Mouse (Mus musculus) left cerebral cortex, postnatal 14 days (tissue): ENCODE measurements around the gene Supt6. TPM values are rescaled to one million over a fixed set of nuclear protein-coding genes. Genes with fewer than 3 reads are reported as not detected.
"Not testable (repeated sequence)": the region's sequence is repeated elsewhere in the genome, so short reads cannot be mapped to it uniquely, and the experiment has no call there.

ENCODE experiments used
- DNase-seq, 2 experiments: peaks; one replicate each; pipeline ENCODE4 v3.0.0; 2021 to 2022; ENCODE audit warnings: low spot score in 2 of 2, mixed read lengths in 1 of 2
- intact Hi-C: fragments of 180-260 bp; cut with DNase I; formaldehyde crosslinking; loops from one replicate; pipeline ENCODE4 v1.15.1; 2025
- long read RNA-seq, 2 experiments: library from polyadenylated mRNA; stranded (forward); transcript quantifications; one replicate each; pipeline ENCODE4 v2.0.0; 2021
- total RNA-seq, 2 experiments: library from RNA; stranded (reverse); gene quantifications; 2 replicates each; pipeline ENCODE4 v1.2.3; 2021

Supt6 gene
- 10 to 100 TPM; 89.6 to 96.1 TPM for total RNA-seq
- long read RNA-seq, experiment 1, full-length matches to known transcripts = 9 of 31 reads
- long read RNA-seq, experiment 1, partial matches to known transcripts = 17 of 31 reads
- long read RNA-seq, experiment 1, other reads (novel, unspliced or antisense) = 5 of 31 reads
- long read RNA-seq, experiment 2, full-length matches to known transcripts = 12 of 32 reads
- long read RNA-seq, experiment 2, partial matches to known transcripts = 17 of 32 reads
- long read RNA-seq, experiment 2, other reads (novel, unspliced or antisense) = 3 of 32 reads

GRCm38 (mm10) chr11:78245627-78246317 lies at the start of gene Supt6, which contains the start of gene Sdf2:
Supt6 (minus strand) TSS chr11:78245987.
Sdf2 (plus strand) TSS chr11:78245746.
- peak; percentile 84 for DNase-seq
- intact Hi-C loops = no loop called here

- intact Hi-C loops = no loop called here
- DNase-seq = no peak
These were observed 48.8 kb upstream of the Supt6 start for GRCm38 (mm10) chr11:78294585-78294984.

GRCm38 (mm10) chr11:78290654-78291053 lies 44.9 kb upstream of the Supt6 start, which contains the start of gene BC030499:
BC030499 (plus strand) TSS chr11:78290841.
- peak; percentile 27 to 41 for DNase-seq
- intact Hi-C loops = no loop called here

- no peak for DNase-seq
- intact Hi-C loops = no loop called here
These were observed 43.5 kb upstream of the Supt6 start for GRCm38 (mm10) chr11:78289146-78289763.

GRCm38 (mm10) chr11:78279586-78279985 lies 33.8 kb upstream of the Supt6 start:
- no peak for DNase-seq
- intact Hi-C loops = loop anchor here (5.0 kb wide), 1 partner anchor 57 kb away; no protein-coding TSS in a partner anchor

GRCm38 (mm10) chr11:78278853-78279252 lies 33.1 kb upstream of the Supt6 start:
- DNase-seq = no peak
- intact Hi-C loops = loop anchor here (5.0 kb wide), 1 partner anchor 57 kb away; no protein-coding TSS in a partner anchor

GRCm38 (mm10) chr11:78276169-78276568 lies 30.4 kb upstream of the Supt6 start:
- not testable (repeated sequence) for DNase-seq
- intact Hi-C loops = loop anchor here (5.0 kb wide), 1 partner anchor 54 kb away; no protein-coding TSS in a partner anchor

GRCm38 (mm10) chr11:78275596-78275995 lies 29.8 kb upstream of the Supt6 start:
- intact Hi-C loops = loop anchor here (5.0 kb wide), 1 partner anchor 53 kb away; no protein-coding TSS in a partner anchor
- DNase-seq = no peak

- DNase-seq = peak; percentile 41 to 59
- intact Hi-C loops = no loop called here
These were observed 26.2 kb upstream of the Supt6 start for GRCm38 (mm10) chr11:78271986-78272385.

- intact Hi-C loops = no loop called here
- no peak for DNase-seq
These were observed 19.8 kb upstream of the Supt6 start for GRCm38 (mm10) chr11:78265571-78265970.

GRCm38 (mm10) chr11:78262550-78262949 lies 16.8 kb upstream of the Supt6 start:
- intact Hi-C loops = loop anchor here (5.0 kb wide), 2 partner anchors 65 to 80 kb away; partner anchors contain the start of genes Pigs and Unc119
- peak; percentile 49 to 77 for DNase-seq

- peak; percentile 88 to 89 for DNase-seq
- intact Hi-C loops = loop anchor here (5.0 kb wide), 2 partner anchors 66 to 81 kb away; partner anchors contain the start of genes Pigs and Unc119
These were observed 15.9 kb upstream of the Supt6 start, which contains the start of gene 2610507B11Rik for GRCm38 (mm10) chr11:78261380-78262352. 2610507B11Rik (plus strand) TSS chr11:78261752.

GRCm38 (mm10) chr11:78260489-78261258 lies 14.9 kb upstream of the Supt6 start:
- DNase-seq = no peak
- intact Hi-C loops = loop anchor here (5.0 kb wide), 2 partner anchors 67 to 82 kb away; partner anchors contain the start of genes Pigs and Unc119

- intact Hi-C loops = no loop called here
- DNase-seq = peak; percentile 19 to 30
These were observed 10.8 kb upstream of the Supt6 start for GRCm38 (mm10) chr11:78256618-78257017.

GRCm38 (mm10) chr11:78247727-78248140 lies 1.9 kb upstream of the Supt6 start:
- intact Hi-C loops = no loop called here
- no peak for DNase-seq

- no peak for DNase-seq
These were observed 1.2 kb upstream of the Supt6 start for GRCm38 (mm10) chr11:78247012-78247348.

GRCm38 (mm10) chr11:78246318-78247011 lies 678 bp upstream of the Supt6 start:
- intact Hi-C loops = no loop called here
- no peak for DNase-seq

More at GRCm38 (mm10) chr11:78247012-78247348, 1.2 kb upstream of the Supt6 start:
- intact Hi-C loops = no loop called here
